ENCODE assay signal across 10 mouse cellular contexts in the genomic region with DNA sequence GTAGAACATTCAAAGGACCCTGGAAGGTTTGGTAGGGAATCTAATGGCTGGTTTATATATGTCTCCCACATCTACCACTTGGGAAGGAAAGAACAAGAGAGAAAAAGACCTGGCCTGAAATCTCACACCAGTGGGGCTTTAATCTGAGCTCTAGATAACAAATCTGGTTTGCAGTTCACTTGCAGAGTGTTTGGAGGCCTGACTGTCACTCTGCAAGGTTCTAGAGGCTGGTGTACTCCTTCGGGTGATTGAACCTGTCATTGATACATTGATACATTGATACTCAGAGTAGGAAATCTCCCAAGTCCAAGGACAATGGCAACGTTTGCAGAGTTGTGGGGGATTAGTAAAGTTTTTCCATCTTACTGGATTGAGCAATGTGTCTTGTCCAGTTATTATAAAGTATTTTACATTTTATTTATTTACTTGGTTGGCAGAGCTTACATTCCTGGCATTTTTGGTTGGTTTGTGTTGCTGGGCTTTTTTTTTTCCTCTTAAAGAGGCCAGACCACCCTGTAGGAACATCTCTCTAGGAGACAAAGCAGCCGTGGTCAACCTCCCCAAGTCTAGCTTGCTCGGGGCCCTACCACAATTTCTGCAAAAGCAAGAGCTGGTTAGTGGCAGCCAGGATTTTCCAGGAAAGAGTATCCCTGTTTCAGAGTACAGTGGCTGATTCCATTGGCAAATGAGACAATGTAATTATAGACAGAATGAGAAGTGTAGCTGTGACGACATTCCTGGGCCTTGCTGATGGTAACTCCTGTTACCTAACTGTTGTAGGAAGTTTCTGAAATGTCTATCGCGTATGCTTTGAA.
DNase-seq lines count a peak whose midpoint lies in the region; ATAC-seq and TF ChIP-seq lines count a peak whose summit lies in the region.
"Had no signal": no experiment of that assay in that cellular context is flagged by ENCODE, and none has a peak within 500 bp of the region (broad histone marks: within the 10 kb centered on the region; RNA-seq: fewer than 3 reads in every experiment).

No protein-coding gene starts in this region.

- TF ChIP-seq CTCF in thymus, adult 2 months (IDR thresholded peaks at IDR 0.05; ENCODE audit: borderline replicate concordance, control insufficient read depth, extremely low read depth, insufficient read depth, low read length, poor library complexity) = no peak
- no peak for TF ChIP-seq CTCF in left cerebral cortex, adult 2 months (IDR thresholded peaks at IDR 0.05)

- no peaks in the 10 kb centered on the region for H3K36me3 ChIP-seq in hindbrain, embryonic 10.5 days
- H3K36me3 ChIP-seq in hindbrain, embryonic 12.5 days = no peaks in the 10 kb centered on the region
- H3K36me3 ChIP-seq in thymus, adult 2 months (ENCODE audit: control insufficient read depth, insufficient read depth, low read length) = peaks cover 41% of the 10 kb centered on the region
- no peaks in the 10 kb centered on the region for H3K36me3 ChIP-seq in liver, embryonic 13.5 days

- TF ChIP-seq POLR2A in thymus, adult 2 months (IDR thresholded peaks at IDR 0.05; ENCODE audit: control insufficient read depth, extremely low read depth, insufficient read depth, low read length, poor library complexity) = no peak

- no peak overlapping the region for H3K27ac ChIP-seq in hindbrain, embryonic 10.5 days
- no peak overlapping the region for H3K27ac ChIP-seq in hindbrain, embryonic 12.5 days
- H3K27ac ChIP-seq in thymus, adult 2 months (ENCODE audit: control insufficient read depth, insufficient read depth, low read length) = peak overlapping the region; percentile 95
- H3K27ac ChIP-seq in liver, embryonic 13.5 days = no peak overlapping the region
- H3K27ac ChIP-seq in left cerebral cortex, adult 2 months = no peak overlapping the region; the same call in 1 of the 2 replicates
- H3K27ac ChIP-seq: macrophage had no signal

- H3K4me1 ChIP-seq in hindbrain, embryonic 10.5 days (replicated peaks) = peaks cover 12% of the 10 kb centered on the region
- H3K4me1 ChIP-seq in hindbrain, embryonic 12.5 days = peaks cover 7% of the 10 kb centered on the region
- peaks cover 11% of the 10 kb centered on the region for H3K4me1 ChIP-seq in thymus, adult 2 months (replicated peaks; ENCODE audit: control insufficient read depth, insufficient read depth, low read length)
- H3K4me1 ChIP-seq in liver, embryonic 13.5 days (replicated peaks) = peaks cover 15% of the 10 kb centered on the region

- intact Hi-C loops in left cerebral cortex, adult 2 months (cut with DNase I) = no loop called here

- H3K4me3 ChIP-seq in hindbrain, embryonic 10.5 days = 0 out of 2 replicates have a peak overlapping the region, but pooled peaks have one; percentile 2
- no peak overlapping the region for H3K4me3 ChIP-seq in hindbrain, embryonic 12.5 days
- H3K4me3 ChIP-seq in thymus, adult 2 months (ENCODE audit: control insufficient read depth, insufficient read depth, low read length) = peak overlapping the region; percentile 54
- peak overlapping the region; percentile 19 for H3K4me3 ChIP-seq in liver, embryonic 13.5 days (replicated peaks)
- no peak overlapping the region for H3K4me3 ChIP-seq in left cerebral cortex, adult 2 months
- H3K4me3 ChIP-seq: erythroblast, embryonic 14.5 days had no signal

- WGBS in hindbrain, embryonic 10.5 days = 74% methylated on average over 7 of the region's 7 CpGs
- WGBS in hindbrain, embryonic 12.5 days = 73% methylated on average over 7 of the region's 7 CpGs
- 42% methylated on average over 7 of the region's 7 CpGs for WGBS in thymus, adult 2 months
- 54% methylated on average over 7 of the region's 7 CpGs for WGBS in liver, embryonic 13.5 days (ENCODE audit: insufficient replicate concordance)

- peaks cover 57% of the 10 kb centered on the region for H3K27me3 ChIP-seq in hindbrain, embryonic 10.5 days (ENCODE audit: insufficient read depth, poor library complexity, severe bottlenecking)
- peaks cover 49% of the 10 kb centered on the region for H3K27me3 ChIP-seq in hindbrain, embryonic 12.5 days
- H3K27me3 ChIP-seq in thymus, adult 2 months (ENCODE audit: control insufficient read depth, insufficient read depth, low read length) = no peaks in the 10 kb centered on the region
- H3K27me3 ChIP-seq in liver, embryonic 13.5 days = peaks cover 18% of the 10 kb centered on the region

- H3K9ac ChIP-seq in hindbrain, embryonic 12.5 days = no peak overlapping the region
- no peak overlapping the region for H3K9ac ChIP-seq in liver, embryonic 13.5 days

- no peak for DNase-seq in hindbrain, embryonic 10.5 days (ENCODE audit: low spot score)
- peak; percentile 18 for DNase-seq in thymus, adult 2 months
- no peak for DNase-seq in thymus, postnatal 36 days
- no peak for DNase-seq in liver, embryonic 13.5 days
- no peak for DNase-seq in left cerebral cortex, adult 2 months (ENCODE audit: extremely low spot score in 1 of 2, low spot score in 2 of 2)
- DNase-seq in cerebellum, adult 18-20 months = no peak
- DNase-seq in cerebellum, adult 11 months = no peak

- H3K4me2 ChIP-seq in hindbrain, embryonic 12.5 days (replicated peaks) = no peak overlapping the region
- peak overlapping the region; percentile 36 for H3K4me2 ChIP-seq in liver, embryonic 13.5 days

- H3K9me3 ChIP-seq in hindbrain, embryonic 10.5 days = no peaks in the 10 kb centered on the region
- H3K9me3 ChIP-seq in hindbrain, embryonic 12.5 days (replicated peaks) = no peaks in the 10 kb centered on the region
- no peaks in the 10 kb centered on the region for H3K9me3 ChIP-seq in liver, embryonic 13.5 days (replicated peaks)

- ATAC-seq in hindbrain, embryonic 12.5 days (ENCODE audit: low FRiP score) = no peak
- no peak for ATAC-seq in liver, embryonic 13.5 days (ENCODE audit: low read depth)

Comparison
In these comparisons a context has a peak if more than half of its experiments do, and no peak if none do; other contexts are left out.
1. H3K4me3 ChIP-seq: peak in hindbrain, embryonic 10.5 days (single experiment), thymus, adult 2 months (single experiment) and liver, embryonic 13.5 days (single experiment); none in hindbrain, embryonic 12.5 days (single experiment) and left cerebral cortex, adult 2 months (single experiment).